Mouse (Mus musculus) CD4-positive, CD25-positive, alpha-beta regulatory T cell, adult 2 months (primary cell): ENCODE results near the gene Tfap2b.

Source experiments
- DNase-seq: peaks from one replicate; pipeline ENCODE4 v3.0.0-alpha.2; 2012; ENCODE audit warnings: low read depth, low spot score

The Tfap2b gene

DNA sequence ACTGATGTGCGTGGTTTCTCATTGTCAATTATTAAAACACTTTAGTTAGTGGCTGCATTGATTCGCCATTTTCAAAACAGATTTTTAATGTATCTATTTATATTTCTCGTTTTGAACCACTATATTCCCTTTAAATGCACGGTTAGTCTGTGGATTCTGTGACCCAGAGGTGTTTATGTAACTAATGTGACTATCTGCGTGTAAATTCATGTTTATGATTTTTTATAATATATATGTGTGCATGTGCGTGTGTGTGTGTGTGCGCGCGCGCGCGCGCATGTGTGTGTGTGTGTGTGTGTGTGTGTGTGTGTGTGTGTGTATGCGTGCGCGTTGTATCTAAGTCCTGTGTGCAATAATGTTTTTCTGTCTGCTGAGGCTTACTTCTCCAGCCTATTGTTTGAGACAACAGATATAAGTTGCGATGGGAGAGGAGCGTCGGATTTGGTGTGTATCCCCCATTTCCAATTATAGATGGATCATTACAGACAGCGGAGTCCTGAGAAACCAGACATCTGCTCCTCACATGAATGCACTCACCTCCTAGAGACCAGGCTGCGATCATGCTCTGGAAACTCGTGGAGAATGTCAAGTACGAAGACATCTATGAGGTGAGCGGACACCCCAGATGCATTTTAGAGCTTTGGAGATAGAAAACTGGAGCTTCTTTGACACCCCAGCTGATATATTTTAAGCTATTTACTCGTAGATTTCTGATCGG is at the start of gene Tfap2b:
Tfap2b (plus strand) TSS at position 274 of the 718 bp plus-strand sequence.
- no peak for DNase-seq

GRCm38 (mm10) chr1:19178742-19179397 is 29.8 kb upstream of the Tfap2b start:
- peak; percentile 5 for DNase-seq

DNA sequence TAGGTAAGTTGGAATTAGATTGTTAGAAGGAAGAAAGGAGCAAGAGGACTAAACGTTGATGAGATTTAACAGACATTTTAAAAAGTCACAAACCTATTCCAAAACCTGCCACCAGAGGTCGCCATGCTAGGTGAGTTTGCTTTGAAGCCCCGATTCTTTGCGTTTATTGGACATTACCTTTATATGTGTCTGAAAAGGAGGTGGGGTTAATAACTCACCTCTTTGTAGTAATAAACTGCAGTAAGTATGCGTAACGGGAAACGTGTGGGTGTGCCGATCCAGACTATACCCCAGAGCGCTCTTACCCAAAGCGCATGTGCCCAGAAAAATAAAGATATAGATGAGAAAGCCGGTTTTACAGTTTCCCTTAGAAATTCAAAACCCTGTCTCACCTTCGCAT is 3.1 kb upstream of the Tfap2b start:
- DNase-seq, result peak; percentile 4

- DNase-seq, result no peak
These were observed 2.5 kb upstream of the Tfap2b start for GRCm38 (mm10) chr1:19206194-19206593.

DNA sequence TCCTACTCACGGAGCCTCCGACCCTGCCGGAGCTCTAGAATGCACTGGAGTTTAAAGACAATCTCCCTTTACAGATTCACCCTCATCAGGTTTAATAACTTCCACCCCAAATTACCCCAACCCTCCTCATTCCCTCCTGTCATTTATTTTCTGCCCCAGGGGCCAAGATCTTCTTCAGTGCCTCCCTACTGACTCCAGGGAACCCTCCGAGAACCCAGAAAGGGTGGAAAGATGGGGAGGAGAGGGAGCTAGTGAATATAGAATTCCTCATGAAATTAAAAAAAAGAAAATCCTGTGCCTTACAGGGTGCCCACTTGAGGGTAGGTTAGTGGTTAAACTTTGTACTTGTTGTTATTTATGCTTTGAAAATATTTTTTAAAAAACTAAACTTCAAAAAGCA is 1.1 kb upstream of the Tfap2b start:
- DNase-seq, result no peak

DNA sequence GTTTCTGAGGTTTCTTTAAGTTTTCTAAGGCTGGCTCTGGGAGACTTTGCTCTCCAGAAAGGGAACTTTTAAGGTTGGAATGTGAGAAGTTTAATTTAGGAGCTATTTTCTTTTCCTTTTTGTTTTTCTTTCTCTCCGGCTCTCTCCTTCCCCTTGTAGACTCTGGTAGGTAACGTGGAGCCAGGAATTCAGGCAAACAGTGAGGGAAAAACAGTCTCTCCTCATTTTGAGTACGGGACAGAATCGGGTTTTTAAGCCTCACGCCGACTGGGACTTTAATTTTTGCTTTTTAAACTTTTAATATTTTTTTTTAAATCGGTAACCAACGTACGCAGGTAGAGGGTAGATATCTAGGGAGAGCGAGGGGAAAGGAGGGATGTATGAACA is 638 bp downstream of the Tfap2b start:
- no peak for DNase-seq

DNA sequence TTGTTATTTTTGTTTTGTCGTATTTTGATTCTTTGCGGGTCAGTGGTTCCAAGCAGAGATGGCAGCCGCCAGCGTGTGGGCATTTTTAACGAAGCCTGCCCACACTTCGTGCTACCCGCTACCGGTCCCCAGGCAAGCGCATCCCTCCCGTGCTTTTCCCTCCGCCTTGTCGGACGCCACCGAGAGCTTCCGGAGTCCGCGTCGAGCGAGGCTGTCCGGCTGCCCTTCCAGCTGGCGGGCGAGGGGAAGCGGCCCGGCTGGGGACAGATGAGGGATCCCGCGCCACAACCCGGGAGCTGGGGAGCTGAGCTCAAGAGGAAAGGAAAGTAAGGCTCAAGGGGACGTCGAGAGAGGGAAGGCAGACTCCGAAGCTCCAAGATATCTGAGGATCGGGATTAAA is 1.1 kb downstream of the Tfap2b start:
- DNase-seq, result no peak

GRCm38 (mm10) chr1:19210215-19211032 is 1.7 kb downstream of the Tfap2b start:
- DNase-seq, result no peak

DNA sequence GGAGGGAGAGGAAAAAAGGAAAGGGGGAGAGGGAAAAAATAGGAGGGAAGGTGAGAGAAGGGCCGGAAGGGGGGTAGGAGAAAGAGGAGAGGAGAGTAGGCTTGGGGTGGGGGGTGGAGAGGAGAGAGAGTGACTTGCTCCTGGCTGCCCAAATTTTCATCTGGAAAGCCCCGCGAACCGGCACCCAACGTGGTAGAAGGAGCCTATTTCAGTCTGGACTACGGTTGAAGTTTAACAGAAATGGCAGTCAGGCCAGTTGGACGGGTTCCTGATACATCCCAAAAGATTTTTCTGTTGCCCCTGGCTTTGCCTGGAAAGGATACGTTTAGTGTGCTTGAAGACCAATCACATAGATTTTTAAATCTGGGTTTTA is 2.3 kb downstream of the Tfap2b start:
- no peak for DNase-seq

DNA sequence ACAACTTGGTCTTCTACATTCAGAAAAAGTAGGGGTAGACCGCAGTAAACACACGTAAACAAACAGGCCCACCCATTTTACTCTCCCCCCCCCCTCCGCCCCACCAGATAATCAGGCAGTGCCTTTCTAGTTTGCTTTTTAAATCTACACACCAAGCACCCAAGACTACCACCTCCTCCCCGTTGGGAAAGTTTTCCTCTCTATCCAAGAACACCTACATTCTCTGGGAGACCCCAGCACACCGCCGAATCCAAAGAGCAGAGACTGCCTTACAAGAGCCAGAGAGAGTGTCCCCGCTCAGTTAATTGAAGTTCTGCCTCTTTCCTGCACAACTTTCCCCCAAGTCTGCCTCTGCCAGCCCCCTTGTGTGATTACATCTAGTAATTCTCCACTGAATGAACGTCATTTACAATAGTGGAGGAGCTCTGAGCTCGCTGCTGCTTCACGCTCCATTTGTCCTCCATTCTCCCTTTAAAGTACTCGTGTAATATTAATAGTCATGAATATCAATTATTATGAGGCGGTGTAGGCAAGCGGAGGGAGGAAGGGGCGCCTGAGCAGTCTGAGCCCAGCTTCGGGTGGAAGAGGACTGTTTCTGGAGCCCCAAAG is 2.9 kb downstream of the Tfap2b start:
- DNase-seq, result no peak

DNA sequence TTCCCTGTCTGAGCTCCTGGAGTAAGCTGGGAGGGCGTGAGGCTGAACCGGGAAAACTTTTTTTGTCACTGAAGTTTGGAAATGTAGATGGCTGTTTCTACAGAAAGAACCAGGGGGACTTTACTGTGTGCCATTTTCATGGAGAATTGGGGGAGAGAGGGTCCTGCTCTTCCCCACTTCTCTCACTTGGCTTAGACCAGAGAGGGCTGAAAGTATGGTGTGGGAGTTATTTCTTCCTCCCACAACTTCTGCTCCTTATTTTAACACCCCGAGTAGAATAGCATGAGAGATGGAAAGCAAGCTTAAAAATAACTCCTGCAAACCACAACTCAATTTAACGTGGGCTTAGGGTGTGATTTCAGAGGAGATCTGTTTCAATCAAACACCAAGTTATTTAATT is 4.0 kb downstream of the Tfap2b start:
- DNase-seq, result no peak

GRCm38 (mm10) chr1:19213171-19213570 is 4.5 kb downstream of the Tfap2b start:
- no peak for DNase-seq

- DNase-seq, result no peak
These were observed 5.2 kb downstream of the Tfap2b start for GRCm38 (mm10) chr1:19213851-19214395.

DNA sequence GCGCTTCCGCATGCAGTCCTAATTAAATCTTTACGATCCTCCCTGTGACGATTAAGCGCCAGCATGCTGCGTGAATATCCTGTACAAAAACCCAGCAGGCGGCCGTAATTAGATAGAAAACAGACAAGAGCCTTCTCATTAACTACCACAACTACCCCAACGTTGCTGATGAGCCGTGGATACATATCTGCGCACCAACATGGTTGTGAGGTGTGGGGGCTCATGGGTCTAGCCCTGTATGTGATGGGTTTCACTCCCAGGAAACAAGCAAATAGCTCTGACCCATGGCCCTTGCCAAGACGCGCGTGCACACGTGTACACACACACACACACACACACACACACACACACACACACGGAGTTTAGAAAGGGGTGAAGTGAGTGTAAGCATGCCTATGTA is 8.7 kb downstream of the Tfap2b start:
- DNase-seq, result no peak

DNA sequence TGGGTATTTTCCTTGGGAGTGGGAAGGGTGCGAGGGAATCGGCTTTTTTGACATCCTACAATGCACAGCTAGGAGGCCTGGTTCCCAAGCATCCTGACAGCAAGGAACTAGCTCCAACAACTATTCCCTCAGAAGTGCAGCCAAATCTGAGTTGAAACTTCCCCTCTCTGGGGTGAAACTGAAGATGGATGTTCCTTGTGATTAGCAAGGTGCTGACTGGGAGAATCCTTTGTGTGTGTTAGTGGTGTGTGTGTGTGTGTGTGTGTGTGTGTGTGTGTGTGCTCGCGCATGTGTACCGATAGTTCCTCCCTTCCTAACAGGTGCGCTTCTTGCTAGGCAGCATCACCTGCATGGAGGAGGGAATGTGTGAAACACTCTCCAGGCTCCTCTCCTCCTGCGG is 9.5 kb downstream of the Tfap2b start:
- no peak for DNase-seq

DNA sequence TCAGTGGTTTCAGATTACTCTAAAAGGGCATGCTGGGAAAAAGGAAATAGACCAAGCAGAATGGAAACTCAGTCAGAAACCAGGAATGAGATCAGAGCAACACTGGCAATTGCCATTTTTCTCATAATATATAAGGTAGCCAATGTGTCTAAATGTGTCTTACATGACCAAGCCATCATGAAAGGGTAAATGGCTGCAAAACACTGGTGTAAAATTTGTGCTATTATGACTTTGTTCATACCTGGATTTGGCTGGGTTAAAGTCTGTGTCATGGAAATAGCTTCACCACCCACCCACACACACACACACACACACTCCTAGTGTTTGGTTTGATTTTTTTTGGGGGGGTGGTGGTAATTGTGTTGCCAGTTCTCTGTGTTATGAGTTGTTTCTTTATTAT is 10.7 kb downstream of the Tfap2b start:
- no peak for DNase-seq

DNA sequence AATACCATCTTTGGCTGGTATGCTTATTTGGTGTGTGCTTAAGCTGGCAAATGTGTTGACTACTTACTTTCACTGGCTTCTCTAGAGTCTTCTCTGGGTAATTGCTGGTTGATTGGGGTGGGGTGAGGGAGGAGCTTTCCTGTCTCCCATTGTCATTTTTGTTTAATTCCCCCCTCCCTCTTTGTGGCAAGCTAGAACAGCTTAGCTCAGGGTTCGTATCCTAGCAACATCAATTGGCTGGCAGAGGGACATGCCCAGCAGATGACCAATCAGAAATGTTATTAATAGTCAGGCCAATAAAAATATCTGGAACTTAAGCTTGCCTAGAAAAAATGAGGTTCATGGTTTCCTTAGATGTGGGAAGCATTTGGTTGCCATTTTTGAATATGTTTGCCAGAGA is 11.8 kb downstream of the Tfap2b start:
- no peak for DNase-seq

GRCm38 (mm10) chr1:19221601-19222000 is 12.9 kb downstream of the Tfap2b start:
- DNase-seq, result no peak

- DNase-seq, result no peak
These were observed 18.0 kb downstream of the Tfap2b start for GRCm38 (mm10) chr1:19226699-19227098.

GRCm38 (mm10) chr1:19230926-19231573 is 22.3 kb downstream of the Tfap2b start:
- no peak for DNase-seq

- no peak for DNase-seq
These were observed 22.9 kb downstream of the Tfap2b start for GRCm38 (mm10) chr1:19231574-19232080.
